Mouse (Mus musculus) v-Abl transformed pro-B cells (cell line): Measurements from ENCODE around the gene Tmco3.
"Not testable (repeated sequence)": the region's sequence is repeated elsewhere in the genome, so short reads cannot be mapped to it uniquely, and the experiment has no call there.

Source experiments
- in situ Hi-C, 2 experiments: fragments of 400-800 bp; cut with MboI; formaldehyde crosslinking; loops; one replicate each; pipeline ENCODE4 v1.15.1; 2025; ENCODE audit not compliant: unreplicated experiment in 2 of 2

The Tmco3 gene

GRCm38 (mm10) chr8:13305459-13305858, 17.5 kb downstream of the Tmco3 start:
- in situ Hi-C loops: no loop called here

- in situ Hi-C loops: no loop called here
Measured at GRCm38 (mm10) chr8:13305884-13306283, 17.9 kb downstream of the Tmco3 start.

- in situ Hi-C loops: no loop called here
Measured at GRCm38 (mm10) chr8:13306309-13306909, 18.4 kb downstream of the Tmco3 start.

- in situ Hi-C loops: no loop called here
Measured at GRCm38 (mm10) chr8:13306916-13307315, 18.9 kb downstream of the Tmco3 start.

- in situ Hi-C loops: no loop called here
Measured at GRCm38 (mm10) chr8:13314922-13315321, 26.9 kb downstream of the Tmco3 start.

GRCm38 (mm10) chr8:13316671-13317070, 28.7 kb downstream of the Tmco3 start:
- in situ Hi-C loops: no loop called here

GRCm38 (mm10) chr8:13326598-13326997, 38.6 kb downstream of the Tmco3 start:
- in situ Hi-C loops: no loop called here

- in situ Hi-C loops: no loop called here
Measured at GRCm38 (mm10) chr8:13334671-13335070, 46.7 kb downstream of the Tmco3 start.

- in situ Hi-C loops: not testable (repeated sequence)
Measured at GRCm38 (mm10) chr8:13337245-13337644, 49.3 kb downstream of the Tmco3 start.

- in situ Hi-C loops: no loop called here
Measured at GRCm38 (mm10) chr8:13337678-13338077, 49.7 kb downstream of the Tmco3 start.

GRCm38 (mm10) chr8:13338255-13338860, 50.4 kb downstream of the Tmco3 start, which contains the start of gene Tfdp1:
TSS of gene Tfdp1 (plus strand) at chr8:13338751.
- in situ Hi-C loops: no loop called here

- in situ Hi-C loops: no loop called here
Measured at GRCm38 (mm10) chr8:13338901-13339645, 51.1 kb downstream of the Tmco3 start.

GRCm38 (mm10) chr8:13339646-13339990, 51.6 kb downstream of the Tmco3 start:
- in situ Hi-C loops: no loop called here

GRCm38 (mm10) chr8:13340650-13341049, 52.7 kb downstream of the Tmco3 start:
- in situ Hi-C loops: no loop called here

- in situ Hi-C loops: no loop called here
Measured at GRCm38 (mm10) chr8:13342340-13342739, 54.4 kb downstream of the Tmco3 start.

- in situ Hi-C loops: no loop called here
Measured at GRCm38 (mm10) chr8:13343134-13343533, 55.1 kb downstream of the Tmco3 start.

- in situ Hi-C loops: no loop called here
Measured at GRCm38 (mm10) chr8:13350052-13350451, 62.1 kb downstream of the Tmco3 start.

GRCm38 (mm10) chr8:13351593-13351992, 63.6 kb downstream of the Tmco3 start:
- in situ Hi-C loops: no loop called here

- in situ Hi-C loops: no loop called here
Measured at GRCm38 (mm10) chr8:13352601-13353000, 64.6 kb downstream of the Tmco3 start.

- in situ Hi-C loops: no loop called here
Measured at GRCm38 (mm10) chr8:13353155-13353833, 65.3 kb downstream of the Tmco3 start.

GRCm38 (mm10) chr8:13353883-13354282, 65.9 kb downstream of the Tmco3 start:
- in situ Hi-C loops: no loop called here
